Mouse (Mus musculus) midbrain, embryonic 15.5 days (tissue): ENCODE measurements at regions not wholly inside any gene's neighbourhood (a gene's known extent, or its start where the extent isn't known, plus 50 kb on each side); places are given as distances from the start of the nearest gene placed in this dataset.

ENCODE experiments used
- ATAC-seq: fragments of 200-750 bp; cut with Nextera tagmentation; replicated peaks from 2 replicates; pipeline ENCODE4 v1.8.0; 2017; ENCODE audit warnings: moderate TSS enrichment
- H3K27ac ChIP-seq: fragments of 300-500 bp; sonication (generic); 2 replicates; pipeline ENCODE4 v1.5.1; 2015; ENCODE audit warnings: mild to moderate bottlenecking, inconsistent platforms
- H3K27me3 ChIP-seq: fragments of 300-500 bp; sonication (generic); replicated peaks from 2 replicates; pipeline ENCODE4 v1.6.1; 2015; ENCODE audit warnings: inconsistent platforms
- H3K36me3 ChIP-seq: fragments of 300-500 bp; sonication (generic); replicated peaks from 2 replicates; pipeline ENCODE4 v1.6.1; 2015; ENCODE audit warnings: inconsistent platforms
- H3K4me1 ChIP-seq: fragments of 300-500 bp; sonication (generic); 2 replicates; pipeline ENCODE4 v1.6.1; 2015; ENCODE audit warnings: inconsistent platforms
- H3K4me2 ChIP-seq: fragments of 300-500 bp; sonication (generic); 2 replicates; pipeline ENCODE4 v1.6.1; 2015; ENCODE audit warnings: inconsistent platforms, mild to moderate bottlenecking, moderate library complexity
- H3K4me3 ChIP-seq: fragments of 300-500 bp; sonication (generic); 2 replicates; pipeline ENCODE4 v1.5.1; 2015; ENCODE audit warnings: mild to moderate bottlenecking, inconsistent platforms
- H3K9ac ChIP-seq: fragments of 300-500 bp; sonication (generic); 2 replicates; pipeline ENCODE4 v1.6.1; 2015; ENCODE audit warnings: mild to moderate bottlenecking, inconsistent platforms
- H3K9me3 ChIP-seq: fragments of 300-500 bp; sonication (generic); 2 replicates; pipeline ENCODE4 v1.6.1; 2016; ENCODE audit warnings: inconsistent platforms
- WGBS: fragments of 180-500 bp; shearing (Covaris S2); methylation state at CpG from one replicate; pipeline ENCODE4 v1.1.7; 2015; ENCODE audit warnings: mixed read lengths; 5-methylcytosine and 5-hydroxymethylcytosine counted together

- no peak overlapping the region for H3K4me2 ChIP-seq
- no peak overlapping the region for H3K27ac ChIP-seq
- no peaks in the 10 kb centered on the region for H3K27me3 ChIP-seq
- ATAC-seq, result no peak
- no peak overlapping the region for H3K9ac ChIP-seq
- H3K4me1 ChIP-seq, result peaks cover 8% of the 10 kb centered on the region
- H3K36me3 ChIP-seq, result no peaks in the 10 kb centered on the region
- 79% methylated on average over 4 of the region's 4 CpGs for WGBS
- H3K4me3 ChIP-seq, result no peak overlapping the region
- H3K9me3 ChIP-seq, result no peaks in the 10 kb centered on the region
Measured at GRCm38 (mm10) chr10:95102981-95103380, 158.3 kb upstream of the Plxnc1 start.

GRCm38 (mm10) chr10:95099906-95100305 lies 155.3 kb upstream of the Plxnc1 start:
- H3K4me3 ChIP-seq, result no peak overlapping the region
- no peak overlapping the region for H3K4me2 ChIP-seq
- no peak overlapping the region for H3K9ac ChIP-seq
- no peaks in the 10 kb centered on the region for H3K36me3 ChIP-seq
- 87% methylated on average over 5 of the region's 5 CpGs for WGBS
- no peak for ATAC-seq
- H3K27me3 ChIP-seq, result no peaks in the 10 kb centered on the region
- no peaks in the 10 kb centered on the region for H3K4me1 ChIP-seq
- H3K27ac ChIP-seq, result no peak overlapping the region
- no peaks in the 10 kb centered on the region for H3K9me3 ChIP-seq

- no peak for ATAC-seq
Measured at GRCm38 (mm10) chr10:95095847-95096246, 151.2 kb upstream of the Plxnc1 start.

GRCm38 (mm10) chr10:95094771-95095170 lies 150.1 kb upstream of the Plxnc1 start:
- Histone ChIP-seq H3K4me2 (no peak overlapping the region), H3K27me3 (no peaks in the 10 kb centered on the region), H3K36me3 (no peaks in the 10 kb centered on the region), H3K27ac (no peak overlapping the region), H3K4me1 (no peaks in the 10 kb centered on the region), H3K4me3 (no peak overlapping the region), H3K9ac (no peak overlapping the region), H3K9me3 (no peaks in the 10 kb centered on the region)
- 62% methylated on average over 8 of the region's 8 CpGs for WGBS
- ATAC-seq, result no peak

More at GRCm38 (mm10) chr10:95095847-95096246, 151.2 kb upstream of the Plxnc1 start:
- H3K27me3 ChIP-seq, result no peaks in the 10 kb centered on the region
- no peak overlapping the region for H3K9ac ChIP-seq
- WGBS, result 80% methylated on average over 4 of the region's 4 CpGs
- no peaks in the 10 kb centered on the region for H3K4me1 ChIP-seq
- no peaks in the 10 kb centered on the region for H3K9me3 ChIP-seq
- no peak overlapping the region for H3K27ac ChIP-seq
- H3K4me2 ChIP-seq, result no peak overlapping the region
- H3K4me3 ChIP-seq, result no peak overlapping the region
- H3K36me3 ChIP-seq, result no peaks in the 10 kb centered on the region

- 39% methylated on average over 5 of the region's 5 CpGs for WGBS
- Histone ChIP-seq H3K4me2 (no peak overlapping the region), H3K9me3 (no peaks in the 10 kb centered on the region), H3K36me3 (no peaks in the 10 kb centered on the region), H3K4me1 (0 out of 2 replicates have a peak, but pooled peaks cover 2% of the 10 kb centered on the region), H3K4me3 (no peak overlapping the region), H3K9ac (no peak overlapping the region), H3K27me3 (no peaks in the 10 kb centered on the region; the same call in 1 of the 2 replicates), H3K27ac (no peak overlapping the region)
- no peak for ATAC-seq
Measured at GRCm38 (mm10) chr10:95093266-95093665, 148.6 kb upstream of the Plxnc1 start.

- ATAC-seq, result no peak
- no peaks in the 10 kb centered on the region; the same call in 1 of the 2 replicates for H3K27me3 ChIP-seq
- no peak overlapping the region for H3K9ac ChIP-seq
- no peak overlapping the region for H3K27ac ChIP-seq
- no peak overlapping the region for H3K4me3 ChIP-seq
- 64% methylated on average over 6 of the region's 6 CpGs for WGBS
- H3K36me3 ChIP-seq, result no peaks in the 10 kb centered on the region
- no peak overlapping the region for H3K4me2 ChIP-seq
- no peaks in the 10 kb centered on the region for H3K9me3 ChIP-seq
- 0 out of 2 replicates have a peak, but pooled peaks cover 3% of the 10 kb centered on the region for H3K4me1 ChIP-seq
Measured at GRCm38 (mm10) chr10:95091086-95091485, 146.5 kb upstream of the Plxnc1 start.

- Histone ChIP-seq H3K27ac (no peak overlapping the region), H3K4me1 (0 out of 2 replicates have a peak, but pooled peaks cover 3% of the 10 kb centered on the region)
Measured at GRCm38 (mm10) chr10:95090641-95091040, 146.0 kb upstream of the Plxnc1 start.

GRCm38 (mm10) chr10:95090035-95090434 lies 145.4 kb upstream of the Plxnc1 start:
- H3K9me3 ChIP-seq, result no peaks in the 10 kb centered on the region
- WGBS, result 88% methylated on average over 9 of the region's 9 CpGs
- ATAC-seq, result no peak
- no peak overlapping the region for H3K9ac ChIP-seq
- H3K4me2 ChIP-seq, result no peak overlapping the region
- H3K27ac ChIP-seq, result no peak overlapping the region
- H3K4me3 ChIP-seq, result no peak overlapping the region
- no peaks in the 10 kb centered on the region for H3K36me3 ChIP-seq
- 0 out of 2 replicates have a peak, but pooled peaks cover 3% of the 10 kb centered on the region for H3K4me1 ChIP-seq
- no peaks in the 10 kb centered on the region; the same call in 1 of the 2 replicates for H3K27me3 ChIP-seq

More at GRCm38 (mm10) chr10:95090641-95091040, 146.0 kb upstream of the Plxnc1 start:
- Histone ChIP-seq H3K9ac (no peak overlapping the region), H3K9me3 (no peaks in the 10 kb centered on the region), H3K4me2 (no peak overlapping the region), H3K36me3 (no peaks in the 10 kb centered on the region), H3K4me3 (no peak overlapping the region), H3K27me3 (no peaks in the 10 kb centered on the region; the same call in 1 of the 2 replicates)
- 86% methylated on average over 4 of the region's 4 CpGs for WGBS
- ATAC-seq, result no peak

GRCm38 (mm10) chr10:95087864-95088570 lies 143.4 kb upstream of the Plxnc1 start:
- Histone ChIP-seq H3K9me3 (no peaks in the 10 kb centered on the region), H3K27ac (no peak overlapping the region), H3K4me1 (peaks cover 6% of the 10 kb centered on the region; the same call in 1 of the 2 replicates), H3K4me3 (no peak overlapping the region), H3K27me3 (no peaks in the 10 kb centered on the region; the same call in 1 of the 2 replicates), H3K9ac (no peak overlapping the region), H3K4me2 (no peak overlapping the region), H3K36me3 (no peaks in the 10 kb centered on the region)
- ATAC-seq, result peak; percentile 95
- 34% methylated on average over 13 of the region's 13 CpGs for WGBS

- H3K4me2 ChIP-seq, result no peak overlapping the region
- no peak overlapping the region for H3K27ac ChIP-seq
- H3K4me3 ChIP-seq, result no peak overlapping the region
- no peak overlapping the region for H3K9ac ChIP-seq
- no peaks in the 10 kb centered on the region; the same call in 1 of the 2 replicates for H3K27me3 ChIP-seq
- peaks cover 6% of the 10 kb centered on the region; the same call in 1 of the 2 replicates for H3K4me1 ChIP-seq
- no peak for ATAC-seq
- no peaks in the 10 kb centered on the region for H3K36me3 ChIP-seq
- no peaks in the 10 kb centered on the region for H3K9me3 ChIP-seq
- 48% methylated on average over 4 of the region's 4 CpGs for WGBS
Measured at GRCm38 (mm10) chr10:95086755-95087154, 142.1 kb upstream of the Plxnc1 start.

GRCm38 (mm10) chr10:95085688-95086268 lies 141.1 kb upstream of the Plxnc1 start:
- 84% methylated on average over 8 of the region's 8 CpGs for WGBS
- Histone ChIP-seq H3K4me1 (peaks cover 6% of the 10 kb centered on the region; the same call in 1 of the 2 replicates), H3K27ac (no peak overlapping the region), H3K9me3 (no peaks in the 10 kb centered on the region), H3K4me3 (no peak overlapping the region), H3K9ac (no peak overlapping the region), H3K36me3 (no peaks in the 10 kb centered on the region), H3K27me3 (no peaks in the 10 kb centered on the region; the same call in 1 of the 2 replicates), H3K4me2 (no peak overlapping the region)
- ATAC-seq, result no peak

GRCm38 (mm10) chr10:95083341-95084148 lies 138.9 kb upstream of the Plxnc1 start:
- no peaks in the 10 kb centered on the region for H3K36me3 ChIP-seq
- ATAC-seq, result no peak
- H3K4me3 ChIP-seq, result no peak overlapping the region

More at GRCm38 (mm10) chr10:95083341-95084148, 138.9 kb upstream of the Plxnc1 start:
- Histone ChIP-seq H3K9ac (no peak overlapping the region), H3K27me3 (no peaks in the 10 kb centered on the region; the same call in 1 of the 2 replicates), H3K4me2 (no peak overlapping the region), H3K27ac (no peak overlapping the region), H3K9me3 (no peaks in the 10 kb centered on the region), H3K4me1 (peaks cover 6% of the 10 kb centered on the region; the same call in 1 of the 2 replicates)
- WGBS, result 61% methylated on average over 14 of the region's 14 CpGs
